Mouse (Mus musculus) cerebellum, postnatal 4 days (tissue): Measurements from ENCODE around the gene Poldip2.
A peak's percentile ranks its signal among the peaks of the same experiment; 100 is the strongest.

Experiments
- DNase-seq, 2 experiments: peaks; one replicate each; pipeline ENCODE4 v3.0.0; 2022; ENCODE audit warnings: low spot score in 2 of 2, mixed read lengths in 1 of 2

Poldip2 gene

GRCm38 (mm10) chr11:78512025-78512957, at the start of gene Poldip2, which contains the start of gene Tmem199:
Gene Poldip2 (plus strand): TSS chr11:78512193.
Gene Tmem199 (minus strand): TSS chr11:78512172.
- peak; percentile 77 to 92 for DNase-seq

GRCm38 (mm10) chr11:78462669-78463068, 49.3 kb upstream of the Poldip2 start:
- no peak for DNase-seq

DNA sequence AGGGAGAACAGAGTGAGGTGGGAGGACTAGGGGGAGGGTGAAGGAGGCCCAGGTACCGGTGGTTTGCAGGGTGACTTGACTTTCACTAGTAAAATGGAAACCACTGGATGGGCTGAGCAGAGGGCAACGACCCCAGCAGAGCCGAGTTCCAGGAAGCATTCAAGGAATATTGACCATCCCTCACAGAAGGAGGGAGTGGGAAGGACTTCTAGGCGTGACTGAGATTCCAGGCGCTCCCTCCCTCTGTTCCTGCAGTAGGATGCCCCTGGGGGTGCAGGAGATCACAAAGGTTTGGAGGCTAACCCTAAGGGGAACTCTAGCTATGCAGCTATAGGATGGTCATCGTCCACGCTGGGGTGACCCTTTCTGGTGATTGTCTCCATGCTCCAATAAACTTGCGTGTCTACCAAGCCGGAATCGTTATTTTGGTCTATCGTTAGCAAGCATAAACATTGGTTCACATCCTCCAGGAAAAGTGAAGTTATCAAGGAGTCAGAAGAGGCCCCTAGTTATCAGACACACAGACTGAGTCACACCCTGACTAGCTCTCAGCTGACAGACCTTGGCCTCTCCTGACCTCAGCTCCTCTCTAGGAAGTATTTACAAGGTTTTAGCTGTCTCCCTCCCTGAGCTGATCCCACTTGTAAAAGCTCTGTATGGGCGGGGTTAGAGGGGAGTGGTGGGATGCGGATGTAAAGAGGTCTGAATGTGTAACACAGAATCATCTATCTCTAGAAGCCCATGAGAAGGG, 48.5 kb upstream of the Poldip2 start:
- no peak for DNase-seq

DNA sequence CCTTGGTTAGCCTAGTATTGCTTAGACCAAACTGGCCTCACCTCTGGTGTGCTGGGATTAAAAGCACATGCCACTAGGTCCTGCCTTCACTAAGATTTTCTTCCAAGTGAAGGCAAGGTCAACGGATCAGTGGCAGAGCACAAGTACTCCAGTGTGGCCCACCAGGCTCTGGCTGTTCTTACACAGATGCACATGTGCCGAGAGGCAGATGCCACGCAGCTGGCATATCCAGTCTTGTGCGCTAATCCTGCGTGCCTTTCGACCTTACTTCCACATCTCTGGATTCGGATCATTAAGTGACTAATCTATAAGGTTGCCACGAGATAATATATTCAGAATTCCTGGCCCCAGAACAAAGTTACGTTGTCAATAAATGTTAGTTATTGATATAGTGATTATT, 46.9 kb upstream of the Poldip2 start:
- no peak for DNase-seq

DNA sequence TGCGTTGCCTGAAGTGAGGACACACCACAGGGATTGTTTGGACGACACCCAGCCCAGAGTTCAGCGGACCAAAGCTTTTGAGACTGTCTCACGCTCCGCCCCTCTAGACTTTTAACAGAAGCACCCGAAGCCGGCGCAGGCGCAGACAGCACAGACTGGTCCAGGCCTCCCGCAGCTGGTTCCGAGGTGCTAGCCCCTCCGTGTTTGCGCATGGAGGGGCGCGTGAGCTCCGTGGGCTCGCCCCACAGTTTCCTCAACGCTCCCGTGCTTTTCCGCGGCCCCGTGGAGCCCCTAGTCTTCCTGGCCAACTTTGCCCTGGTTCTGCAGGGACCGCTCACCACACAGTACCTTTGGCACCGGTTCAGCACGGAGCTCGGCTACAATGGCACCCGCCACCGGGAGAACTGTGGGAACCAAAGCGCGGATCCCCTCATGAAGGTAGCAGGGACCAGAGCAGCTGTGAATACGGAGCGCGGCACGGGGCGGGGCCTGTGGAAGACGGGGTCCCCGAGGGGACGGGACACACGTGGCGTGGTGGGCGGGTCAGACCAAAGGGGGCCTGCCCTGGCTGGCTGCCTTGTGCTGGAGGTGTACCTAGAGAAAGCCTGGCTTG, 46.3 kb upstream of the Poldip2 start, which contains the start of gene Slc46a1:
Gene Slc46a1, plus strand, starts transcription at position 130 of the 613 bp plus-strand sequence.
- DNase-seq, result peak; percentile 58 to 75

DNA sequence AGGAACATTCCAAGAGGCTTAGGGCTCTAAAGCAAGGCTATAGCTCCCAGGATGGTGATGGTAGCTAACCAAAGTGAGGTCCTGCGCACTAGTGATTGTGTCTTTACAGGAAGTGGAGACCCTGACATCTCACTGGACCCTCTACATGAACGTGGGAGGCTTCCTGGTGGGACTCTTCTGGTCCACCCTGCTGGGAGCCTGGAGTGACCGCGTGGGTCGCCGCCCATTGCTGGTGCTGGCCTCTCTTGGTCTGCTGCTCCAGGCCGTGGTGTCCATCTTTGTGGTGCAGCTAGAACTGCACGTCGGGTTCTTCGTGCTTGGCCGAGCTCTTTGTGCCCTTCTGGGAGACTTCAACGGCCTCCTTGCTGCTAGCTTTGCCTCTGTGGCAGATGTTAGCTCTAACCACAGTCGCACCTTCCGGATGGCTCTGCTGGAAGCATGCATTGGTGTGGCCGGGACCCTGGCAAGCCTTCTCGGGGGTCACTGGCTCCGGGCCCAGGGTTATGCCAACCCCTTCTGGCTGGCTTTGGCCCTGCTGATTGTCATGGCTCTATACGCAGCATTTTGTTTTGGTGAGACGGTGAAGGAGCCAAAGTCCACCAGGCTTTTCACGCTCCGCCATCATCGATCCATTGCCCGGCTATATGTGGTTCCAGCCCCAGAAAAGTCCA, 45.6 kb upstream of the Poldip2 start:
- DNase-seq, result peak in 1 of 2 experiments; percentile 24

- no peak for DNase-seq
Observed at GRCm38 (mm10) chr11:78467515-78467914, 44.5 kb upstream of the Poldip2 start.

DNA sequence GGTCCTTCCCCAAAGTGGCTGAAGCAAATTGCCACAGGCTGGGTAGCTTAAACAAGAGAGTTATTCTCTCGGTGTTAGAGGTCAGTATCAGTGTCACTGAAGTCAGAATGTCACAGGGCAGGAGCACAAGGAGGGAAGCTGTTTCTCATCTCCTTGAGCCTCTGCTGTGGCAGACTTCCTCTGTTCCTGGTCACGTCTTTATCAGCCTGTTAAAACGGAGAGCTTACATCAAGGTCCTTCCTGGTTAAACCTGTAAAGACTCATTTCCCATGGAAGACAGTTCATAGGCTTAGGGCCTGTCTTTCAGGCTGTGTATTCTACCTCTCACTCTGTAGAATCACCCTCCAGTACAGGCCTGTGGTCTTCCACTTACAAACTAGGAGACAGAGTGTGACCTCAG, 44.1 kb upstream of the Poldip2 start:
- DNase-seq, result no peak

DNA sequence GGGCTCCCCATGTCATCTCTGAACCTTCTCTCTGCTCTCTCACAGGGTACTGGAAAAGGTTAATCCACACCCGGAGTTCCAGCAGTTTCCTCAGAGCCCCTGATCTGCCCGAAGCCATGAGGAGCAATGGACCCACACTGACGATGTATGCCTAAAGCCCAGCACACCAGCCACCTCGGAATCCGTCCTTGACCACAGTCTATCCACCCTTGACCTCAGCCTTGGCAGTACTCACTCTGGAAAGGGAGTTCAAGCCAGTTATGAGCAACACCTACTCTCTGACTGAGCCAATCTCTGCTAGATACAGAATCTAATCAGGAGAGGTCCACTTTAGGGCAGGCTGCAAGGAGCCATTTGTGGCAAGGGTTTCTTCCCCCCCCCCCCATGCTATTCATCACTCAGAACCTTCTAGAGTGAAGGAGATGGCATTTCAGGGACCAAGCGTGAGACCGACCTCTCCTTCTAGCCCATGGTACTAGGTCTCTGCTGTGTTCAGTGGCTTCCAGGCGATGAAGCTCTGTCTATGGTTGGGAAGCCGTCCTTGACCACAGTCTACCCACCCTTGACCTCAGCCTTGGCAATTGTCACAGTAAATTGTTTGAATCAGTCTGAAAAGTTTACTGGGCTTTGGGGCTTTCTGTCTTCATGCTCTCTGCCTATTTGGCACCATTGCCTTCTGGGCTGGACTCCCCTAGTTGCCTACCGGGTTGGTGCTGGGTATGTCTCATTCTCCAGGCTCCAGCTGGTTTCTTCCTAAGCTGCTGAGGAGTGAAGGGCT, 40.5 kb upstream of the Poldip2 start:
- no peak for DNase-seq

- DNase-seq, result no peak
Observed at GRCm38 (mm10) chr11:78475289-78475688, 36.7 kb upstream of the Poldip2 start.

DNA sequence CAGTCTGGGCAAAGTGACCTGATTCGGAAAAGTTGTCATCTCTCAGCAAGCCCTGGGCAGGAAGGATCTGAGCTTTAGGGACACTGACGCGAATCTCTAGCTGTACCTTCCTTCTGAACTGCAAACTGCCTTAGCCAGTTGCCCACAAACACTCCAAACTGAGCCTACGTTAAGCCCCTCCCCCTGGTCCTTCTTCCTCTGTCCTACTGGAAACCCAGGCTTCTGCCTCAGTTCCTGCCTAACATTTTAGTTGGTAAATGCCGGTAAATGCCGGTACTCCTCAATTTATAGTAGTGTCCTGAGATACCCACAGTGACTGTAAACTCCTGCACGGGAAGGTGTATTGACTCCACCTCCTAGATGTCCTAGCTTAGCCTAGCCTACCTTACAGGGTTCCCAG, 28.4 kb upstream of the Poldip2 start:
- DNase-seq, result no peak

DNA sequence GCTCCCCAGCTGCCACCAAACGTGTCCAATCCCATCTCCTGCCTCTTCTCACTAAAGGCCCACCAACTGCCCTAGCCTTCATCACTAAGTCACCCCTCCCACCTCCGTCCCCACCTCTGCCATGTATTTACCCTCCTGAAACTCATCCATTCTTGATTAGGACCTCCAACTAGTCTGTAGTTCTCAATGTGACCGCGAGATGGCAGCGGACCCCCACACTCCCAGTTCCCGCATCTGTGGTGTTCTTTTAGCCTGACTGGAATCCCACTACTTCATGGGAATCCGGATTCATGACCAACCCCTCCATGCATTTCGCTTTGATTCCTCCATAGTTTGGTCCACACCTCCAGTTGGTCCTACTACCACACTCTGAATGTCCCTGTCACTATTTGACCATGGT, 23.8 kb upstream of the Poldip2 start:
- DNase-seq, result peak; percentile 74 to 85

- peak in 1 of 2 experiments; percentile 67 for DNase-seq
Observed at GRCm38 (mm10) chr11:78490781-78491241, 21.2 kb upstream of the Poldip2 start.

GRCm38 (mm10) chr11:78495904-78496303, 16.1 kb upstream of the Poldip2 start:
- DNase-seq, result no peak

- DNase-seq, result peak in 1 of 2 experiments; percentile 67
Observed at GRCm38 (mm10) chr11:78497071-78497541, 14.9 kb upstream of the Poldip2 start.

DNA sequence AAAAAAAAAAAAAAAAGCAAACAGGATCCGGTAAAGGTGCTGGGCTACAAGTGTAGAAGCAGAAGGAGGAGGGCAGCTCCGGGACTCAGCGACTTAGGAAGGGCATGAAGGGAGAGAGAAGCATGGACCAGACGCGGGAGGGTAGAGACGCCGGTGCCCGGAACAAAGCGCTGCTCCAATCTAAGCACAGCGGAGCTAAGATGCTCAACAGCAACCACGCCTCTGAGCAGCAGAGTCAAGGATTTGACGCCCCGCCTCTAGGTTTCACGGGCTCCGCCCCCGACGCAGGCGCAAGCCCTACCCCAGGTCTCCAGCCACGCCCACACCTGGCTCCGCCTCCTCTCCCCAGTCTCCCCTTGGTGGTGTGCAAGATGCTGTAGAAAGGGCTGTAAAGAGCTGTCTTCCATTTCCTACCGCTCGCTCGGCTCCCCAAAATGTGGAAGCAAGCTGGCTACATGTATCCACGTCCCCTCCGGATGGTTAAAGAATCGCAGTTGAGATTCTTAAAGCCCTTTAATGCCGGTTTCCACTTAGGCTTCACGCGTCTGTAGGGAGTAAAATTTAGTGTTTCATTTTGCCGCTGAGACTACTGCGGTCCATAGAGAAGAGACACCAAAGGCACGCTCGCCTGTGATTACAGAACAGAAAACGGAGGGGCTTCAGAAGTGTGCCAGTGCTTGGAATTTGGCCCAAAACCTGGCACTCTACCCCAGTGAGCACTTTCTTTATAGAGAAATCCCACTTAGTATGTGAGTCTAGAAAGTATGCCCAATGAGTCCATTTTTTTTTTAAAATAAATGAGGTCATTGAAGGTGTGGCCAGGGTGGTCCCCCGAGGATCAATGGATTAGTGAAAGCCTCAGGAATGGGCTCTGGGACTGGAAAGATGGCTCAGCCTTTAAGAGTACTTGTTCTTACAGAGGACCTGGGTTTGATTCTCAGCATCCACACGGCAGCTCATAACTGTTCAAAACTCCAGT, 14.2 kb upstream of the Poldip2 start, which contains the start of gene Sarm1:
Gene Sarm1, minus strand, starts transcription at position 211 of the 979 bp plus-strand sequence.
- peak; percentile 81 to 93 for DNase-seq

- no peak for DNase-seq
Observed at GRCm38 (mm10) chr11:78499004-78499403, 13.0 kb upstream of the Poldip2 start, which contains the start of gene Vtn. Gene Vtn (plus strand): TSS chr11:78499091.

DNA sequence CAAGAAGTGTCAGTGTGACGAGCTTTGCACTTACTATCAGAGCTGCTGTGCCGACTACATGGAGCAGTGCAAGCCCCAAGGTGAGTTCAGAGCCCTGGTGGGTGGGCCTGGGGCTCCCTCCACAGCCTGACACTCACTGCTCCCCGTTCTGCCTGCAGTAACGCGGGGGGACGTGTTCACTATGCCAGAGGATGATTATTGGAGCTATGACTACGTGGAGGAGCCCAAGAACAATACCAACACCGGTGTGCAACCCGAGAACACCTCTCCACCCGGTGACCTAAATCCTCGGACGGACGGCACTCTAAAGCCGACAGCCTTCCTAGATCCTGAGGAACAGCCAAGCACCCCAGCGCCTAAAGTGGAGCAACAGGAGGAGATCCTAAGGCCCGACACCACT, 12.4 kb upstream of the Poldip2 start:
- no peak for DNase-seq

GRCm38 (mm10) chr11:78500623-78501202, 11.3 kb upstream of the Poldip2 start:
- no peak for DNase-seq
